Mouse (Mus musculus): Measurements from ENCODE around the gene Sun1.

GRCm38 (mm10) chr5:139227236-139227635 lies 26.8 kb downstream of the Sun1 start:
- no peak for TF ChIP-seq CTCF (IDR thresholded peaks at IDR 0.05; ENCODE audit: extremely low read depth, insufficient read depth, insufficient read length, insufficient replicate concordance)
- TF ChIP-seq POLR2A (IDR thresholded peaks at IDR 0.05; ENCODE audit: low read depth, low read length), result no peak
